Mouse (Mus musculus): Measurements from ENCODE around the gene Lingo4. TPM values are rescaled to one million over a fixed set of nuclear protein-coding genes. Genes with fewer than 3 reads are reported as not detected.
A peak's percentile ranks its signal among the peaks of the same experiment; 100 is the strongest.

Gene Lingo4
- total RNA-seq (2021) = under 1 TPM; 0.34 to 0.39 TPM
- long read RNA-seq, experiment 1 = 0 reads
- long read RNA-seq, experiment 2 = 0 reads

DNA sequence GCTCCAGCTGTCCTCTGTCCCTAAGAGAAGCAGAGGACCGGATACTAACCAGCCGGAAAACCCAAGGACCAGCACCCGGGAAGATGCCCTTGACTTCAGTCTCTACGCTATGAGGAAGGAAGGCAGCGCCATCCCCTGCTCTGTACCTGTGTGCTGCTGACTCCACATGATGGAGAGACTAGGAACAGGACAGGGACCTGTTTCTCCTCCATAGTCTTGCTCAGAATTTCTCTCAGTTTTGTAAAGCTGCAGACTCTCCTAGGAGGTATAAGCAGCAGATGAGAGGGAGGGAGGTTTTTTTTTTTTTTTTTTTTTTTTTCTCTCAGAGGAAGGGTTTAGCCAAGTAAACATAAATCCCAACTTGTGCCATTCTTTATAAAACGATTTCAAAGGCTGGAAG, at the start of gene Lingo4:
Gene Lingo4 (plus strand): TSS at position 301 of the 400 bp plus-strand sequence.
- DNase-seq (ENCODE audit: low spot score in 2 of 2) = no peak

DNA sequence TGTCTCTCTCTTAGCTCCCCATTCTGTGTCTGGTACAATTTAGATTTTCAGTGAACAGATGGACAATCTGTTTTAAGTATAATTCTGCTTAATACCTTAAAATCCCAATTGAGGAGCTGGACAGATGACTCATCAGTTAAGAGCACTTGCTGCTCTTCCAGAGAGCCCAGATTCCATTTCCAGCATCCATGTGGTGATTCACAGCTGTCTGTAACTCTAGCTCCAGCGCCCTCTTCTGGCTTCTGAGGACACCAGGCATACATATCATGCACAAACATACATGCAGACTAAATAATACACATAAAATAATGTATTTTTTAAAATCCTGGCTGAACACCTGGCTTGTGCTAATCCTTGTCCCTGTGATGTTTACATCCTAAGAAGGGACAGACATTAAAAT, 37.5 kb upstream of the Lingo4 start:
- DNase-seq (ENCODE audit: low spot score in 2 of 2) = no peak

DNA sequence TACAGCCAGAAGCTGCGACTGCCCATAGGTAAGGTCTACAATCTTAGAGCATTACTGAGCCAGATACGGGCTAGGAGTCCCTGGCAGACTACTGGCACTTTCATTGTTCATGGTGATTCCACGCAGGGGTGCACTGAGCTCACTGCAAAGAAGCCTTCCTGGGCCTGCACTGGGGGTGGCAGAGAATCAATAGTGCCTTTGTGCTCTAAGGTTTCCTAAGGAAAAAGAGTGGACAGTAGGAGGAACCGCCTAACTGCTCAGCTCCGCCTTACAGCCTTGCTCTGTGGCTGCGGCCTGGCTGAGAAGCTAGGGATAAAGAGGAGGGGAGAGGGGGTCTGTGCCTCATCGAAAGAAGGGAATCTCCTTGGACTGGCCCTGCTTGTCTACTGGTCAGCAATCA, 36.2 kb upstream of the Lingo4 start, which contains the start of gene C2cd4d:
Gene C2cd4d (plus strand): TSS at position 301 of the 400 bp plus-strand sequence.
- DNase-seq (ENCODE audit: low spot score in 2 of 2) = no peak

DNA sequence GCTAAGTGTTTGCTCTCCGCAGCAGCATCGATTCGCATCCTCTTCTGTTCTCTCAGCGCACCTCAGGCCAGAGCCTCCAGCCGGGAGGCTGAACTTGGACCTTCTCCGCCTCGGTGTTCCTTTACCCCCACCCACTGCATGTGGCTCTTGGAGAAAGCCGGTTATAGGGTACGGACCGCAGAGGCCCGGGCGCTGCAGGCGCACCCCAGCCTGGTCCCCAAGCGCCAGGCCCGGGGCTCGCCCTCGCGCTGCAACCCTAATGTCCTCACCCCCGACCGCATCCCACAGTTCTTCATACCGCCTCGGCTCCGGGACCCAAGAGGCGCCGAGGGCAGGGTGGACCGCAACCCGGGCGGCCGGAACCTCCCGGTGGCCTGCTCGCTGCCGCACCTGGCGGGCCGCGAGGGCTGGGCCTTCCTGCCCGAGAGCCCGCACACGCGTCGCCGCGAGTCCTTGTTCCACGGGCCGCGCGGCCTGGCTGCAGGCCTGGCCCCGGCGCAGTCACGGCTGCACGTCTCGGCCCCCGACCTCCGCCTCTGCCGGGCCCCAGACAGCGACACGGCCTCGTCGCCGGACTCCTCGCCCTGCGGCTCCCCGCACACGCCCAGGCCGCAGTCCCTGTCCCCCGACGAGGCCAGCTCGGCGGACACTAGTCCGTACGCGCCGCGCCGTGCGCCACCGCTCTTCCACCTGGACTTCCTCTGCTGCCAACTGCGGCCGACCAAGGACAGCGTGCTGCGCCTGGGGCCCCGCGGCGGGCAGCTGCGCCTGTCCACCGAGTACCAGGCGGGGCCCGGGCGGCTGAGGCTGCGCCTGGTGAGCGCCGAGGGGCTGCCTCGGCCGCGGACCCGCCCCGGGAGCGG, 34.8 kb upstream of the Lingo4 start:
- DNase-seq (ENCODE audit: low spot score in 2 of 2) = peak; percentile 37 to 61

DNA sequence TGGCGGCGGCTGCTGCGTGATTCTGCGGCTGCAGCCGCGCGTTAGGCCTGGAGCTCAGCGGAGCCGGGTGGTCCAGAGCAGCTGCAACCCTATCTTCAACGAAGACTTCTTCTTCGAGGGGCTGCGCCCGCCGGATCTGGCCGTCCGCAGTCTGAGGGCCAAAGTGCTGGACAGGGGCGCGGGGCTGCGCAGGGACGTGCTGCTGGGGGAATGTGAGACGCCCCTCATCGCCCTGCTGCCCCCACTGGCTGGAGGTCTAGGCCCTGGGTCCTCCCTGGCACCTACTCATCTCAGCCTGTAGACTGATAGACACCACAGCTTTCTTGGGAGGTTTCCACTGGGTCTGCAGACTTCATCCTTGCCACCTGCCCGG, 34.2 kb upstream of the Lingo4 start:
- peak in 1 of 2 experiments; percentile 28 for DNase-seq (ENCODE audit: low spot score in 2 of 2)

DNA sequence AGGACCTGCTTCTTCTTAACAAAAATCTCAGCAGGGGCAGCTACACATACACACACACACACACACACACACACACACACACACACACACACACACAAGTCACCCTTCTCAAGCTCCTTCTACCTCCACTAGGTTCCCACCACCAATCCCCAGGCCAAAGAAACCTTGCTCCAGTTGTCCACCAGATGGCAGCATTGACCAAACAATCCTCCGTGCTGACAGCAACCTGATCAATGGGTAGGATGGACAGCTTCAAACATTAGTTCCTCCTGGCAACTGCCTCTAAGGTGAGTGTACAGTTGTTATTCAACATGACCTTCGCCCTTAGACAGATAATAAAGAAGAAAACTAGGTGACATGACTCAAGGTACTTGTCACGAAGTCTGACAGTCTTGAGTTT, 31.6 kb upstream of the Lingo4 start:
- peak; percentile 42 to 54 for DNase-seq (ENCODE audit: low spot score in 2 of 2)

DNA sequence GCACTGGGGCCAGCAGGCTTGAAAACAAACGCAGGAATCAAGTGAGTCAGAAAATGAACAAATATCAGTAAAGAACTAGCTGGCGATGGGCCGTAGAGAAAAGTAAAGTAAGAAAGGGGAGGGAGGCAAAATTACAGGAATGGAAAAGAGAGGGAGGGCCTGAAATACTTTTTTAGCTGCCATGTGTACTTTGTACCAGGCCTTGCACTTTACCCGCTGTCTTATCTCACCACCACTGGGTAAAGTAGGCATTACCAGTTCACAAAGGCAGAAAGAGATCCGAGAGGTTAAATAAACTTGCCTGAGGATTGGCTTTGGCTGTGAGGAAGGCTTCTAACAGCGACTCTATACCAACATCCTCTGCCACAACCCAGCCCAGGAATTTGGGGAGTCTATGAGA, 30.8 kb upstream of the Lingo4 start:
- DNase-seq (ENCODE audit: low spot score in 2 of 2) = no peak

DNA sequence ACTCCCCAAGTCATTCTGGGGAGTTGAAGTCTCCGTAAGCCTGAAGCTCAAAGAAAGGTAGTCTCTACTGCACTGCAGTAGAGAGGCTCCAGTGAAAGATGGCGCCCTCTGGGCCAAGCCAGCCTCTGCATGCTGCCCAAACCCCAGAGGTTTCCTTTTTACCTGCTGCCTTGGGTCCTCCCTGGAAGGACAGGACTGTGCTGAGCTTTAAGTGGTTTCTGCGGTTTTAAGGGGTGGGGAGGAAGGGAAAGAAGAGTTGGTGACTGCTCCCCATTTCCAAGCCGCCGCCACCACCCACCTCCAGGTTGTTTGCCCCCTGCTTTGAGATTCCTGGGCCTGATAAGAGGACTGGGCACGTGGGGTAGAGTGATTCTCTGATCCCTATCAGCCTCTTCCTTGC, 29.7 kb upstream of the Lingo4 start:
- DNase-seq (ENCODE audit: low spot score in 2 of 2) = no peak

DNA sequence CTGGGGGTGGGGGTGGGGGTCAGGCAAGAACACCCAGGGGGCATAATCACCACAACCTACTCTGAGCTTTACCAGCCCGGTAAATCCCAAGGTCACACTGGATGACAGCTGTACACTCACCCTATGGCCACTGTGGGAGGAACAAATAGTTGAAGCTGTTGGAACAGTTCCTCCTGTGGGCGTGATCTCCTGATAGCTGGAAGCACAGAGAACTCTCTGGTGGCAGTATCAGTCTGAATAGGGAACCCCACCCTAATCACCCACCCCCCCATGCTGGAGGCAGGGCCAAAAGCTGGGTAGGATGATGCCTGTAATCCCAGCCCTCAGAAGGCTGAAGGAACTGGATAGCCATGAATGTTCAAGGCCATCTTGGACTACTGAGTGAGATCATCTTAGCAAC, 28.6 kb upstream of the Lingo4 start:
- DNase-seq (ENCODE audit: low spot score in 2 of 2) = no peak

DNA sequence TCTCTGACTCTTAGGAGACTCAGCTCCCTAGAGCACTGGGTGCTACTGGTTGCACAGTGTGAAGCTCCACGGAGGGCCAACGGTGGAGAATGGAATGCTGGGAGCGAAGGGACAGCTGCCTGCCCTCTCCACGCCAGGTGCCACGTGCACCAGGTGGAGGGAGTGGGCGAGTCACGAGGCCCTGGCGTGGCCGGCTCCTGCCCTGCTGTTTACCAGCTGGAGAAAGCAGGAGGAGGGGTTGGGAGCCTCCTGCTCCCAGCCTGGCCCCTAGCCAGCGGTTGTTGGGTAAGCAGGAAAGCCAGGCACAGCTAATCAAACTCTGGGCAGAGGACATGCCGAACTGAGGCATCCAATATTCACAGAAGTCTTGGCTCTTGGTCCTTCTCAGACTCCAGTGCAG, 26.7 kb upstream of the Lingo4 start:
- DNase-seq (ENCODE audit: low spot score in 2 of 2) = peak; percentile 49 to 69

DNA sequence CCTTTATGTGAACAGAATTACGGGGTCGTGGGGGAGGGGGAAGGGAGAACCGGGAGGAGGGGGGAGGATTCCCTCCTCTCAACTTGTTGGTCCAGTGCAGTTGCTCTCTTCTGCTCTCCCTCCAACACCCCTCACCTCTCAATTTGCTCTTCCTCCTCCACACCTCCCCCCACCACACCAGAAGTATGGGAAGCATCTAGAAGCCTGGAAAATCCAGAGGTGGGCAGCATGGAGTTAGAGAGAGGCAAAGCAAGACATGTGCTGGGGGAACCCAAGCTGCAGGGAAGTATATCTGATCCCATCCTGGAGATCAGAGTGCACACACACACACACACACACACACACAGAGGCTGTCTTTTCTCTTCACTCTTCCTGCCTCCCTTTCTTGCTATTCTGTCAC, 26.3 kb upstream of the Lingo4 start:
- no peak for DNase-seq (ENCODE audit: low spot score in 2 of 2)

DNA sequence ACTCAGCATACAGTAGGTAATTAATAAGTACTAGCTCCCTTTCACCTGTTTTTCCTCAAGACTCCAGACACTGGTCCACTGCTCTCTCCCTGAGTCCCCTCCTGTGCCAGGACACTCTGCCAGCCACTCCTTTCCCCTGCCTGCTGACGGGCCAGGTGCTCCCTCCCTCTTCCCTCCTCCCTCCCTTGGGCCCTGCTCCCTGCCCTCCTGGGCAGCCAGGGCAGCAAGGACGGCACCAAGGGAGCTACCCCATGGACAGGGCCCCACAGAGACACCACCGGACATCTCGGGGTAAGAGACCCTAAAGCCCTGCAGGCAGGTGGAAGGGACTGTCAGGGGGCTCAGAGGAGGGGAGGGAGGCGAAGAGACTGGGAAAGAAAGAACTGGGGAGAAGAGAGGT, 25.7 kb upstream of the Lingo4 start, which contains the start of gene Rorc:
Gene Rorc (plus strand): TSS at position 154 of the 400 bp plus-strand sequence.
- DNase-seq (ENCODE audit: low spot score in 2 of 2) = no peak

DNA sequence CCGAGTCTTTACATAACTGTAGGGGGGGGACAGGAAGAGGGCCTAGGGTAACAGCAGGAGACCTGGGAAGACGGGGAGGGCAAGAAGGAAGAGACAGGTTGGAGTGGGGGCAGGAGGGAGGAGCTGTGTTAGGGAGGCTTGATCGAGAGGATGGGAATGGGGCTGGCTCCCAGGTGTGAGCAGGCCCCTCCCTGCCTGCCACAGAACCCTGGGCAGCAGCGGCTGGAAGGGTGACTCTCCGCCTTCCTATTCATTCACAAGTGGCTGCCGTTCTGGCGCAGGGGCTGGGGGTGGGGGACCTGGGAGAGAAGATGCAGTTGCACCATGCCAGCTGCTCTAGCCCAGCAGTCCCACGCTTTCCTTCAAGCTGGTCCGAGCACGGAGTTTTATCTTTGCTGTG, 25.2 kb upstream of the Lingo4 start:
- DNase-seq (ENCODE audit: low spot score in 2 of 2) = no peak

DNA sequence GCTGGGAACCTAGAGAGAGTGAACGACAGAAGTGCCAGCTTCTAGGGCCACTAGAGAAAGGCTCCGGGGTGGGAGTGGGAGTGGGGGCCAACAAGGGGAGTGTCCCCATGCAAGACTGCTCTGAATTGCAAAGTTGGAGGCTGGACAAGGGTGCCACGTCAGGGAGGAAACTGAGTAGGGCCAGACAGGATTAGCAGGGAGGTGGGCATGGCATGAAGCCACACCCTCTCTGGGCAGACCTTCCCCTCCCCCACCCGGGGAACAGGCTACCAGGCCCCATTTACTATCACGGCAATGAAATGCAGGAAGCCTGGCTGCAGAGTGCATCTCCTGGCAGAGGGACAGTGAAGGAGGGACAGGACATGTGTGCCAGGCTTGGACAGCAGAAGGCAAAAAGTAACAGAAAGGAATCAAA, 24.7 kb upstream of the Lingo4 start:
- peak; percentile 31 to 45 for DNase-seq (ENCODE audit: low spot score in 2 of 2)

DNA sequence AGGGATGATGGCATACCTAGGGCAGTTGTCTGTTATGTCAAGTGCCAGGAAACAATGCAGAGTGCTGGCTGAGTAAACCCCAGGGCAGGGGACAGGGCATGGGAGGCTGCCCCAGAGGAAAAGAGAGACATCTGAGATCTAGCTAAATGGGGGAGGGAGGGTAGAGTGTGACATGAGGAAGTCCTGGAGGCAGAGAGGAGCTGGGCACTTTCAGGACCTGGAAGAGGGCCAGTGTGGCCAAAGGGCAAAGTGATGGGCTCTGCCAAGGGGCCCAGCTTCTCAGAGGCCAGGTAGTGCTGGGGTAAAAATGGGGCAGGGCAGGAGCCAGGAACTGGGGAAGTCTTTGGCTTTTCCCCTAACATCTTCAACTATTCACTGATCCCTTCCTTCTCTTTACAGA, 23.7 kb upstream of the Lingo4 start:
- no peak for DNase-seq (ENCODE audit: low spot score in 2 of 2)

DNA sequence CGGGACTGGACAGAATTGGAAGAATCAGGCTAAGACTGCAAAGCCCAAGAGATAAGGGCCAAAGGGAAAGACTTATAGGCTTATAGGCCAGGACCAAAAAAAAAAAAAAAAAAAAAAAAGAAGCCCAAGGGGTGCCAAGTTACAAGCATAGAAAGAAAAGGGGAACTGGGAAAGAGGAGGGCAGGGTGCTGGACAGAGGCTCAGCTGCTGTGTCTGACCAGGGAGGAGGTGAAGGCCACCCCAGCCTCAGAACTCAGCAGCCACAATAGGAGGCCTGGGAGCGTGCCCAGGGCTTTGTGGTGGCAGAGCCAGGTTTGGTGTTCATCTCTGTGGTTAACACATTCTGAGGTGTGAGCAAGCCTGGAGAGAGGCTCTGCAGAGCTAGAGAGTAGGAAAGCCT, 23.2 kb upstream of the Lingo4 start:
- no peak for DNase-seq (ENCODE audit: low spot score in 2 of 2)

DNA sequence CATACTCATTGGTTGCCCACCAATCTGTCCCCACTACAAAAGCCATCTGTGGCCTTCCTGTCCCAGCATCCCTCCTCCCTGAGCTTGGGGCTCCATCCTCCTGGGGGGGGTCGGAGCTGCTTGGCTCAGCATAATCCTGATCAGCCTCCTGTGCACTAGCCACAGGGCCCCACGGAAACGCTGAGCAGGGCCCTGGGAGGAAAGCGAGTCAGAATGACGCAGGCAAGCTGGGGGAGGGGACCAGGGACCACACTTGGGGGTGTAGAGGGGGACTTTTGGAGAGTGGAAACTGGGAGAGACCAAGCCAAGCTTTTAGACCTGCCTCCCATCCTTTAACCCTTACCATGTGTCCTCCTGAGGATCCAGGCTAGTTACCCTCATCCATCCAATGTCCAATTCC, 22.5 kb upstream of the Lingo4 start:
- DNase-seq (ENCODE audit: low spot score in 2 of 2) = no peak

DNA sequence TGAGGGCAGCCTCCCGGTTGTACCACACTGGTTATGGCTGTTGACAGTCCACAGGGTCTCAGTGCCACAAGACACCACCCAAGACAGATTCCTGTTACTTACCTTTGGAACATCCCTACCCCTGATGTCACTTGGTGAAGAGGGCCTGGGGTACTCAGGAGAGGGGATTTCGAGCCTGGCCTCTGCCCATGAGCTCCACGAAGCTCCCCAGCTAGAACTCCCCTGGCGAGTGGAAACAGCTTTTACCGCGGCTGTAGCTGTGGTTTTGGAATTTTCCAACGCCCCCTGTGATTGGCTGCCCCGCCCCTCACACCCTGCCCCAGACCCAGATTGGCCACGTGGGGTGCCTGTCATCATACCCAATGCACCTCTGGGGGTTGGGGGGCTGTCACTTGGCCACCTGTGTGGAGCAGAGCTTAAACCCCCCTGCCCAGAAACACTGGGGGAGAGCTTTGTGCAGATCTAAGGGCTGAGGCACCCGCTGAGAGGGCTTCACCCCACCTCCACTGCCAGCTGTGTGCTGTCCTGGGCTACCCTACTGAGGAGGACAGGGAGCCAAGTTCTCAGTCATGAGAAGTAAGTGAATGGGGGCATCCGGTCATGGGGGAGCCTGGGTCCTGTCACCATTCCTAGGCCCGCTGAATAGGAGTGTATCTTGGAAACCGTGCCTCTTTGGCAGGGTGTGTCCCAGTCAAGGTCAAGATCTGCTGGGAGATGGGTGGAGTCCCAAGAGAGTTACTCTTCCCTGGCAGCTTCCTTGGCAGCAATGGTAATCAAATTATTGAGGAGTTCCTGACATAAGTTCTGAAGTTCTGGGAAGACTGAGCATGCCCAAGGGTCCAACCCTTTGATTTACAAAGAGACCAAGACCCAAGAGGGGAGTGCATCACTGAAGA, 21.0 kb upstream of the Lingo4 start:
- no peak for DNase-seq (ENCODE audit: low spot score in 2 of 2)

DNA sequence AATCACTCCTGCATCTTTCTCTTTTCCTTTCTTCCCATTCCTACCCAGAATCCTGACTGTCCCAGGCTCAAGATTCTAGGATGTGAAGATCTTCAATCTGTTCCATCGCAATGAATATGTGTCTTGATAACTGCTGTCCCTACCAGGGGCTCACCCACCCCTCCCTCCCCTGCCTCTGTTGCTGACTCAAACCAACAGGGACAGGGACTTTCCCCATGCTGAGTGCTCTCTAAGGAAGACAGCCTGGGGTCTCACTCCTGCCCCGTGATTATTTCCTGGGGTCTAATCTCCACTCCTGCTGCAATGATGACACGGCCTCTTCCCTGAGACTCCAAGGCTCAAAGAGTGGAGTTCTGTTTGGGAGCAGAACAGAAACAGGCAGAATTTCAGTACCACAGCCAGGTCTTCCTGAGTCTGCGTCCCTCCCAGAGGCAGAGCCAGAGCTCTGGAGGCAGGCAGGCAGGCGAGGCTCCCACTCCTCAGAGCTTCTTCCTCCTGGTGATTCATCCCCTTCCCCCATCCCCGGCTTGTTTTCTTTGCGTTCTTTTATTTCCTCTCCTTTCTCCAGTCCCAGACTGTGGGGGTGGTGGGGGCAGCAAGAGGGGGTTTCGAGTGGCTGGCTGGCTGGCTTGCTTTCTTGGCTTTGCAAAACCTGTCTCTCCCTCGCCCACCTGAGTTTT, 18.3 kb upstream of the Lingo4 start:
- DNase-seq (ENCODE audit: low spot score in 2 of 2) = no peak

DNA sequence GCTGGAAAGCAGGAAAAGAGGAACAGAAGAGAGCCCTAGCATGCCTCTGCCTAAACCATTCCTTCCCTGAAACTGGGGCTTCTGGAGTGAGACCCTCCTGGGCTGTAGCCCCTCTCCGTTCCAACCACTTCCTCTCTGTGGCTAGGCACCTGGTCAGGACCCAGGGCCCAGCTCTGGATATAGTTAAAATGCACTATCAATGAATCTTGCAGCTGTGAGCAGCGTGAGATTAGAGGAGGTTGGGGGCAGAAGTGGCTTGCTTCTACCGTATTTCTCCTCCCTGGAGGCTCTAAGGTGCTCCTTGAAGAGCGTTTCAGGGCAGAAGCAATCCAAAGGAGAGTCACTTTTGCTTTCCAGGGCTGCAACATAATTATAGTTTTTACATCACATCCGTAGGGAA, 16.0 kb upstream of the Lingo4 start:
- no peak for DNase-seq (ENCODE audit: low spot score in 2 of 2)

DNA sequence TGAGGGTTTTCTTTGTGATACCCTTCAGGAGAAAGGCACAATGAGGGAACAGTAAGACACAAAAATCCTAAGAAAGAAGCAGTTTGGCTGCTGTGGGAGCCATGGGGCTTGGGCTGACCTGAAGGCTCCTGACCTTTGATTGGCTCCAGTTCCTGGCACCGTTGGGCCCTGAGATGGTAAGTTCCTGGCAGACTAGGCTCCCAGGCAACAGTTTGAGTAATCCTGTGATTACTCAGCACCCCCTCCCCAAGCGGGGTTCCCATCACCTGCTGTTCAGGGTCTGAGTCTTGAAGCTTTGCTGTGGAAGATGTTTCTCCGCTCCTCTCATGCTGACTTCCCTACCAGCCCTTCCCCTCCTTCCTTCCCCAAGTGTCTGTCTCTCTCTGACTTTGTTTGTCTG, 14.8 kb upstream of the Lingo4 start:
- no peak for DNase-seq (ENCODE audit: low spot score in 2 of 2)
